Mouse (Mus musculus) pancreas, adult 10 weeks (tissue): ENCODE results near the gene Clec12a. TPM values are rescaled to one million over a fixed set of nuclear protein-coding genes. Genes with fewer than 3 reads are reported as not detected.

ENCODE experiments used
- polyA plus RNA-seq: library from polyadenylated mRNA; stranded (reverse); fragments of 350-450 nt; fragmentation: Illumina TruSeq; extraction: RNeasy Lipid Tissue Mini Kit (QIAGEN cat#74804); gene quantifications from one replicate; pipeline ENCODE4 v1.2.3, GENCODE M21; 2015; ENCODE audit warnings: low read depth, low replicate concordance; ENCODE audit not compliant: insufficient read depth

The Clec12a gene
- polyA plus RNA-seq, result 0.76 TPM

GRCm38 (mm10) chr6:129342391-129342790 is at the start of gene Clec12a:
Clec12a (plus strand) TSS chr6:129342691.

GRCm38 (mm10) chr6:129331610-129332009 is 10.9 kb upstream of the Clec12a start, which contains the start of gene 4922502D21Rik:
4922502D21Rik (minus strand) TSS chr6:129331796.

GRCm38 (mm10) chr6:129385774-129386173 is 43.3 kb downstream of the Clec12a start, which contains the start of gene Clec12b:
Clec12b (minus strand) TSS chr6:129385874.

GRCm38 (mm10) chr6:129396997-129397396 is 54.5 kb downstream of the Clec12a start, which contains the start of gene Clec1b:
Clec1b (plus strand) TSS chr6:129397297.

GRCm38 (mm10) chr6:129408562-129408961 is 66.1 kb downstream of the Clec12a start, which contains the start of gene Clec9a:
Clec9a (plus strand) TSS chr6:129408862.

Other genes starting within 250 kb of the Clec12a start
- not detected for gene Clec2e, start 241.8 kb upstream of the Clec12a start, polyA plus RNA-seq
- gene Clec2d, start 162.1 kb upstream of the Clec12a start, polyA plus RNA-seq, result 34.1 TPM
- gene Cd69, start 67.3 kb upstream of the Clec12a start, polyA plus RNA-seq, result not detected
- not detected for gene 4922502D21Rik, start 10.9 kb upstream of the Clec12a start, polyA plus RNA-seq
- 0.78 TPM for gene Clec12b, start 43.2 kb downstream of the Clec12a start, polyA plus RNA-seq
- gene Clec1b, start 54.6 kb downstream of the Clec12a start, polyA plus RNA-seq, result not detected
- gene Clec9a, start 66.2 kb downstream of the Clec12a start, polyA plus RNA-seq, result 0.90 TPM
- gene Clec1a, start 109.3 kb downstream of the Clec12a start, polyA plus RNA-seq, result 2.3 TPM
- not detected for gene Olr1, start 164.5 kb downstream of the Clec12a start, polyA plus RNA-seq
- gene Tmem52b, start 169.9 kb downstream of the Clec12a start, polyA plus RNA-seq, result not detected
- 44.3 TPM for gene Gabarapl1, start 190.5 kb downstream of the Clec12a start, polyA plus RNA-seq
- not detected for gene Klre1, start 235.2 kb downstream of the Clec12a start, polyA plus RNA-seq
- gene Klrd1, start 249.1 kb downstream of the Clec12a start, polyA plus RNA-seq, result not detected